Mouse (Mus musculus): Measurements from ENCODE around the gene Kat5. TPM values are rescaled to one million over a fixed set of nuclear protein-coding genes. Genes with fewer than 3 reads are reported as not detected.

Gene Kat5
- total and polyA plus RNA-seq, 3 experiments = 54.5 to 67.6 TPM; not detected in 1

DNA sequence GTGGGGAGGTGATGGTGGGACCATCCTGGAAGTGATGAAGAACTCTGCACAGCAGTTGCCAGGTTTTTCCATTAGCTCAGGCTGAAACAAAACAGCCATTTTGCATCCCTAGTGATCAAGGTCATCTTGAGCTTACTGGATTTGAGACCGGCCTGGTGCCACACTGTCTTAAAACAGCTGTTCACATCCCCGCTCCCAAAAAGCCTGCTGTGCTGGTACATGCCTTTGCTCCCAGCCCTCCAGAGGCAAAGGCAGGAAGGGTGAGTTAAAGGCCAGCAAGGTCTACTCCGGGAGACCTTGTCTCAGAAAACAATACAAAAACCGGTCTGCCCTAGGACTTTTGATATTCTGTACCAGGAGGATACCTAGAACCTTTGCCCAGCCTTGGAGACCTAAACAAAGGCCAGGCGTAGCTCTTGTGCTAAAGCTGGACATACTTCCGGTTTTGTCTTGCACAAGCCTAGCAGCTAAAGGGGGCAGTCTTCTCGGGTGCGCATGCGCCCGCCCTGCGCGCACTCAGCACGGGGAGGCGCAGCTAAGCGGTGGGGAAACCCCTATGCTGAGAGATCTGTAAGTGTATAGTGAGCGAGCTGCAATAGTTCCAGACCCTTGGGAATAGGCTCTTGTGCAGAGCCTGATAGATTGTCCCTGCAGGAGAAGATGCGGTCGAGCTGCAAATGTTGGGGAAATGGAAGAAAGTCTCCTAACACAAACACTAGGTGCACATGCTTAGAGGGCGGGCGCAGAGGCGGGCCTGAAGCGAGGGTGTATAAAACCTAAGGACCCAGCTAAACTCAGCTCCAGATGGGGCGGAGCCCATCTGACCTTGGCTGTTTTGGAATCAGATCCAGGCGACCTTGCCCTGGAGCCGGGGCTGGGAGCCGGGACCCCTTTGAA lies 38.6 kb upstream of the Kat5 start (continued):
- no peak for TF ChIP-seq ZNF384 (IDR thresholded peaks at IDR 0.05; ENCODE audit: low read depth, low read length)
- 0 out of 6 replicates have a peak, but pooled peaks of 1 of the 3 experiments have one; percentile 5 for TF ChIP-seq CTCF (IDR thresholded peaks at IDR 0.05 in 2 of 3, conservative IDR thresholded peaks at IDR 0.05 in 1 of 3; ENCODE audit: control insufficient read depth in 1 of 3, insufficient read depth in 1 of 3, low read depth in 2 of 3, low read length in 3 of 3, poor library complexity in 1 of 3, severe bottlenecking in 1 of 3)
- no peak for TF ChIP-seq ZMIZ1 (IDR thresholded peaks at IDR 0.05; ENCODE audit: low read depth, low read length)
- TF ChIP-seq MAZ (IDR thresholded peaks at IDR 0.05; ENCODE audit: low read depth, low read length) = no peak
- no peak for TF ChIP-seq ZKSCAN1 (IDR thresholded peaks at IDR 0.05; ENCODE audit: low read depth, low read length)
- no peak for TF ChIP-seq TCF12 (IDR thresholded peaks at IDR 0.05; ENCODE audit: low read depth, low read length)

DNA sequence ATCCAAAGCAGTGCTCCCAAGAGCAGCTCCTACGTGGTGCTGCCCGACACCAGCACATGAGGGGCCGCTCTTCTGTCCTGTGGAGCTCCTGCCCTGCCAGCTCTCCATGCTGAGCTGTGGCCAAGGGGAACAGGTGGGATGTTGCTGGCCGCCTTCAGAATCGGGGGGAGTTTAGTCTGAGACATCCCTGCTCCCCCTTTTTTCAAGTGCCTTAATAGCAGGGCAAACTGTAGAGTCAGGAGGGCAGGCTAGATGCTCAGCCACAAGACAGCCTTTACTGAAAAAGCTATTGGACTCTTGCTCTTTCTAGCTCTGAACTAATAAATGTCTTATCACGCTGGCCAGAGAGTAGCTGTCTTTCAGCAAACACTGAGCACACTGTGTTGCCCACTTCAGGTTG lies 37.8 kb upstream of the Kat5 start:
- TF ChIP-seq MYB (IDR thresholded peaks at IDR 0.05; ENCODE audit: low read depth, low read length) (no peak), TBP (IDR thresholded peaks at IDR 0.05; ENCODE audit: low read depth, low read length) (no peak), POLR2AphosphoS2 (IDR thresholded peaks at IDR 0.05; ENCODE audit: low read length) (no peak), UBTF (IDR thresholded peaks at IDR 0.05; ENCODE audit: borderline replicate concordance, insufficient read depth, low read depth, low read length) (no peak), HCFC1 (IDR thresholded peaks at IDR 0.05; ENCODE audit: low read depth, low read length) (no peak)
- 0 out of 4 replicates have a peak, but pooled peaks cover 0 to 4% of the 10 kb centered on the region in 2 experiments for H3K4me1 ChIP-seq (ENCODE audit: control insufficient read depth in 1 of 2, insufficient read depth in 2 of 2, low read length in 2 of 2)
- no peaks in the 10 kb centered on the region for H3K79me2 ChIP-seq (ENCODE audit: control insufficient read depth, insufficient read depth, low read length, poor library complexity)
- no peak overlapping the region for H3K27ac ChIP-seq (ENCODE audit: control insufficient read depth, low read depth, low read length)
- H3K4me3 ChIP-seq (ENCODE audit: control insufficient read depth in 1 of 2, insufficient read depth in 1 of 2, low read depth in 2 of 2, low read length in 2 of 2) = no peak overlapping the region
- no peaks in the 10 kb centered on the region for H3K9me3 ChIP-seq (replicated peaks; ENCODE audit: insufficient read depth, low read length)
- peaks cover 0 to 4% of the 10 kb centered on the region in 2 experiments; a peak in 2 of 4 replicates for H3K36me3 ChIP-seq (ENCODE audit: control insufficient read depth in 1 of 2, insufficient read depth in 2 of 2, low read length in 2 of 2)
- no peak for DNase-seq (ENCODE audit: low read depth, low spot score)
- H3K9ac ChIP-seq (ENCODE audit: control insufficient read depth, low read depth, low read length, poor library complexity, severe bottlenecking) = no peak overlapping the region
- no peaks in the 10 kb centered on the region for H3K27me3 ChIP-seq (ENCODE audit: control insufficient read depth in 1 of 2, insufficient read depth in 2 of 2, low read length in 2 of 2)

DNA sequence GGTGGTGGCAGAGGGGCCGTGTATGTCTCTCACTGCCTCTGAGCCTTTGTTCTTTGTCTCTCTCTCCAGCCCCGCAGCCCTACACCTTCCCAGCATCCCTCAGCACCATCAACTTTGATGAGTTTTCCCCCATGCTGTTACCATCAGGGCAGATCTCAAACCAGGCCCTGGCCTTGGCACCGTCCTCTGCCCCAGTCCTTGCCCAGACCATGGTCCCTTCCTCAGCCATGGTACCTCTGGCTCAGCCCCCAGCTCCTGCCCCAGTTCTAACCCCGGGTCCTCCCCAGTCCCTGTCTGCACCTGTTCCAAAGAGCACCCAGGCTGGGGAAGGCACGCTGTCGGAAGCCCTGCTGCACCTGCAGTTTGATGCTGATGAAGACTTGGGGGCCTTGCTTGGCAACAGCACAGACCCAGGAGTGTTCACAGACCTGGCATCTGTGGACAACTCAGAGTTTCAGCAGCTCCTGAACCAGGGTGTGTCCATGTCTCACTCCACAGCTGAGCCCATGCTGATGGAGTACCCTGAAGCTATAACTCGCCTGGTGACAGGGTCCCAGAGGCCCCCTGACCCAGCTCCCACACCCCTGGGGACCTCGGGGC lies 36.8 kb upstream of the Kat5 start:
- H3K9ac ChIP-seq (ENCODE audit: control insufficient read depth, low read depth, low read length, poor library complexity, severe bottlenecking) = no peak overlapping the region
- H3K4me1 ChIP-seq (ENCODE audit: control insufficient read depth in 1 of 2, insufficient read depth in 2 of 2, low read length in 2 of 2) = 0 out of 4 replicates have a peak, but pooled peaks cover 0 to 4% of the 10 kb centered on the region in 2 experiments
- peaks cover 0 to 5% of the 10 kb centered on the region in 2 experiments; a peak in 2 of 4 replicates for H3K36me3 ChIP-seq (ENCODE audit: control insufficient read depth in 1 of 2, insufficient read depth in 2 of 2, low read length in 2 of 2)
- no peak for TF ChIP-seq CHD1 (IDR thresholded peaks at IDR 0.05; ENCODE audit: low read depth, low read length)
- no peak for TF ChIP-seq UBTF (IDR thresholded peaks at IDR 0.05; ENCODE audit: borderline replicate concordance, insufficient read depth, low read depth, low read length)
- TF ChIP-seq USF2 (IDR thresholded peaks at IDR 0.05; ENCODE audit: borderline replicate concordance in 1 of 2, insufficient read depth in 1 of 2, low read depth in 1 of 2, low read length in 2 of 2) = no peak
- TF ChIP-seq CHD2 (IDR thresholded peaks at IDR 0.05; ENCODE audit: low read length) = no peak
- no peak for TF ChIP-seq MYC (IDR thresholded peaks at IDR 0.05; ENCODE audit: low read depth, low read length)
- TF ChIP-seq EP300 (IDR thresholded peaks at IDR 0.05; ENCODE audit: low read depth in 1 of 2, low read length in 2 of 2) = no peak
- TF ChIP-seq RAD21 (IDR thresholded peaks at IDR 0.05; ENCODE audit: low read depth, low read length) = no peak
- TF ChIP-seq POLR2AphosphoS2 (IDR thresholded peaks at IDR 0.05; ENCODE audit: low read length) = no peak
- TF ChIP-seq USF1 (IDR thresholded peaks at IDR 0.05; ENCODE audit: low read depth, low read length) = no peak
- TF ChIP-seq E2F4 (IDR thresholded peaks at IDR 0.05; ENCODE audit: borderline replicate concordance, low read depth, low read length) = no peak
- TF ChIP-seq TCF12 (IDR thresholded peaks at IDR 0.05; ENCODE audit: low read depth, low read length) = no peak
- H3K27ac ChIP-seq (ENCODE audit: control insufficient read depth, low read depth, low read length) = no peak overlapping the region
- H3K79me2 ChIP-seq (ENCODE audit: control insufficient read depth, insufficient read depth, low read length, poor library complexity) = no peaks in the 10 kb centered on the region
- H3K9me3 ChIP-seq (replicated peaks; ENCODE audit: insufficient read depth, low read length) = no peaks in the 10 kb centered on the region
- no peaks in the 10 kb centered on the region for H3K27me3 ChIP-seq (ENCODE audit: control insufficient read depth in 1 of 2, insufficient read depth in 2 of 2, low read length in 2 of 2)
- no peak overlapping the region for H3K4me3 ChIP-seq (ENCODE audit: control insufficient read depth in 1 of 2, insufficient read depth in 1 of 2, low read depth in 2 of 2, low read length in 2 of 2)
- no peak for DNase-seq (ENCODE audit: low read depth, low spot score)

All from MEL (cell line).